Mouse (Mus musculus) midbrain, embryonic 10.5 days (tissue): ENCODE data around the gene Gm14597. TPM values are rescaled to one million over a fixed set of nuclear protein-coding genes. Genes with fewer than 3 reads are reported as not detected.
"Not testable (repeated sequence)": the region's sequence is repeated elsewhere in the genome, so short reads cannot be mapped to it uniquely, and the experiment has no call there.

Source experiments
- DNase-seq: peaks from one replicate; pipeline ENCODE4 v3.0.0-alpha.2; 2017; ENCODE audit warnings: low spot score
- H3K27ac ChIP-seq: fragments of 300-500 bp; sonication (generic); replicated peaks from 2 replicates; pipeline ENCODE4 v1.5.1; 2016; ENCODE audit warnings: mild to moderate bottlenecking
- H3K27me3 ChIP-seq: fragments of 300-500 bp; sonication (generic); 2 replicates; pipeline ENCODE4 v1.6.1; 2016; ENCODE audit warnings: low read depth, mild to moderate bottlenecking; ENCODE audit not compliant: poor library complexity, severe bottlenecking
- H3K36me3 ChIP-seq: fragments of 300-500 bp; sonication (generic); 2 replicates; pipeline ENCODE4 v1.6.1; 2016; ENCODE audit warnings: mild to moderate bottlenecking, moderate library complexity
- H3K4me1 ChIP-seq: fragments of 300-500 bp; sonication (generic); 2 replicates; pipeline ENCODE4 v1.6.1; 2016
- H3K4me3 ChIP-seq: fragments of 300-500 bp; sonication (generic); 2 replicates; pipeline ENCODE4 v1.5.1; 2016; ENCODE audit warnings: mild to moderate bottlenecking, moderate library complexity
- H3K9me3 ChIP-seq: fragments of 300-500 bp; sonication (generic); replicated peaks from 2 replicates; pipeline ENCODE4 v1.6.1; 2016; ENCODE audit warnings: mild to moderate bottlenecking
- WGBS: fragments of 180-500 bp; shearing (Covaris S2); methylation state at CpG from one replicate; pipeline ENCODE4 v1.1.7; 2016; 5-methylcytosine and 5-hydroxymethylcytosine counted together
- polyA plus RNA-seq: library from polyadenylated mRNA; unstranded; fragments of >200 nt; fragmentation: Nextera tagmentation; extraction: Ambion mirVana; gene quantifications from 2 replicates; pipeline ENCODE4 v1.2.1, GENCODE M21; 2016

The Gm14597 gene
- polyA plus RNA-seq, 1 experiment from 2014 or later, result not detected

DNA sequence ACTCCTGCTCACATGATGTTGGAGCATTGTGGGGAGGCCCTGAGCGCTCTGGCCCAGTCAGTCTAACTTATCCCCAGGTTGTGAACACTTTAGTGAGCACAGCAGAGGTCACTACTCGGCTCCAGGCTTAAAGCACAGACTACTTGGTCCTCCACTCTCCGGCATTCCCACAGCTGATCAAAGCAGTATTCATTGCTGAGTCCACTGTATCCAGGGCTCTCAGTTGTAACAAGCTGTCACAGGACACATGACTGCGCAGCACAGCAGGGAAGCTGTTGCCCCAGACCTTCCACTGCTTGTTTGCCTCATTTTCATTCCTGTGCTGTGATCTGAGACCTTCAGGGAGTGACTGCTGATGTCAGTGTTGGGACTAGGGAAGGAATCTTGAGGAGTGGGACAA, 25.4 kb downstream of the Gm14597 start:
- H3K36me3 ChIP-seq, H3K4me1 ChIP-seq, H3K4me3 ChIP-seq, H3K9me3 ChIP-seq, H3K27me3 ChIP-seq, H3K27ac ChIP-seq, DNase-seq: not testable (repeated sequence)
- 72% methylated on average over 4 of the region's 4 CpGs for WGBS

DNA sequence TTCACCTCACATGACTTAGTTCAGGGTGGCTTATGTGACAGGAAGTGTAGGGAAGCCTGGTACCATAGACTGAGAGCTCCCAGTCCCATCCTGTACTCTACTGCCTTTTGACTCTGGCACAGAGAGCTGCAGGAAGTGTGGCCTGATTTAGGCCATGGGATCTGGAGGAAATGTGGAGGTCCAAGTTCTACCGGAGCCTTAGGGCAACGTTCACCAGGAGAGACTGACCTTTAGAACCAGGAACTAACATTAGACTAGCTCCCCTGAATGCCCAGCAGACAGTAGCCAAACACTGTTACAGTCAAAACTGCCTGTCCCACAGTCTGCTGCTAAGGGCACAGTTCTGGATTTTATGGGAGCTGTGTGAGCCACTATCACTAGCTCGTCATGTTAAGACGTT, 27.4 kb downstream of the Gm14597 start:
- H3K4me1 ChIP-seq, H3K36me3 ChIP-seq, H3K27ac ChIP-seq, H3K9me3 ChIP-seq, H3K4me3 ChIP-seq, DNase-seq, H3K27me3 ChIP-seq: not testable (repeated sequence)
- WGBS, result 92% methylated on average over 2 of the region's 4 CpGs

DNA sequence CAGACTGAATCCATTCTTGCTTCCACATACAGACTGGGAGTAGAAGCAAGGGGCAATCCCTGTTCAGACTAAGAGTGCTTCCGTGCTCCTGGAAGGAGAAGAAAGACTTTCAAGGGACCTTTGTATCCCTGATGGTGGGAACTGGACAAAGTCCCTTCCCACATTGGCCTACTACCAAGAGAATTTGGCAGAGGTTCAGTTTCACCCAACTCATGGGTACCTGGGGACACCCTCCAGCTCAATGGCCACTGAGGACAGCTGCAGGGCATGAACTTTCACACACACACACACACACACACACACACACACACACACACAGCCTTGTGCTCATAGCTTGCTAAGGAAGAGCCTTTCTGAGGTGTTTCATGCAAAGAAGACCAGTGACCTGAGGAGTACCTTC, 29.5 kb downstream of the Gm14597 start:
- no peak overlapping the region for H3K27ac ChIP-seq
- no peak overlapping the region for H3K4me3 ChIP-seq
- H3K4me1 ChIP-seq, result no peaks in the 10 kb centered on the region
- 82% methylated on average over 1 of the region's 1 CpGs for WGBS
- no peak for DNase-seq
- no peaks in the 10 kb centered on the region for H3K27me3 ChIP-seq
- no peaks in the 10 kb centered on the region for H3K9me3 ChIP-seq
- H3K36me3 ChIP-seq, result no peaks in the 10 kb centered on the region

Other genes with a start within 250 kb of the Gm14597 start
- 49.2 and 52.9 TPM in 2 replicates for gene Mospd1, start 238.5 kb downstream of the Gm14597 start, polyA plus RNA-seq
- not detected in 2 replicates for gene Etd, start 174.1 kb downstream of the Gm14597 start, polyA plus RNA-seq
- 30.3 and 45.8 TPM in 2 replicates for gene Rtl8c, start 947 bp downstream of the Gm14597 start, polyA plus RNA-seq
- gene Rtl8a, start 34.7 kb upstream of the Gm14597 start, polyA plus RNA-seq, result 55.9 and 75.2 TPM in 2 replicates
- 55.9 and 62.4 TPM in 2 replicates for gene Rtl8b, start 61.4 kb upstream of the Gm14597 start, polyA plus RNA-seq
- 0.16 and 0.19 TPM in 2 replicates for gene 4930502E18Rik, start 115.8 kb upstream of the Gm14597 start, polyA plus RNA-seq
- gene 1700013H16Rik, start 148.9 kb upstream of the Gm14597 start, polyA plus RNA-seq, result 0.15 and 0.22 TPM in 2 replicates
- 0.07 TPM in 1 of 2 replicates, not detected in the other for gene Zfp36l3, start 167.4 kb upstream of the Gm14597 start, polyA plus RNA-seq
- gene Xlr, start 188.7 kb upstream of the Gm14597 start, polyA plus RNA-seq, result 1.4 and 2.0 TPM in 2 replicates